Mouse (Mus musculus) embryo, embryonic 10 days (tissue): ENCODE data around the gene Dennd1a.

Source experiments
- DNase-seq: peaks from one replicate; pipeline ENCODE4 v3.0.0-alpha.2; 2015; ENCODE audit warnings: low spot score

Gene Dennd1a

GRCm38 (mm10) chr2:38045286-38045685 lies 241.9 kb downstream of the Dennd1a start:
- no peak for DNase-seq

GRCm38 (mm10) chr2:38040845-38041244 lies 246.3 kb downstream of the Dennd1a start:
- DNase-seq = peak; percentile 58

- no peak for DNase-seq
Observed at GRCm38 (mm10) chr2:38039621-38040020, 247.6 kb downstream of the Dennd1a start.

GRCm38 (mm10) chr2:38028317-38028716 lies 258.9 kb downstream of the Dennd1a start:
- DNase-seq = no peak

GRCm38 (mm10) chr2:38025615-38026014 lies 261.6 kb downstream of the Dennd1a start:
- peak; percentile 7 for DNase-seq

- no peak for DNase-seq
Observed at GRCm38 (mm10) chr2:38023741-38024130, 263.5 kb downstream of the Dennd1a start.

- no peak for DNase-seq
Observed at GRCm38 (mm10) chr2:38023054-38023740, 264.0 kb downstream of the Dennd1a start.

- no peak for DNase-seq
Observed at GRCm38 (mm10) chr2:38021166-38021565, 266.0 kb downstream of the Dennd1a start.

- no peak for DNase-seq
Observed at GRCm38 (mm10) chr2:38014702-38015101, 272.5 kb downstream of the Dennd1a start.

- DNase-seq = peak; percentile 7
Observed at GRCm38 (mm10) chr2:38013839-38014365, 273.3 kb downstream of the Dennd1a start.

GRCm38 (mm10) chr2:38007238-38007637 lies 280.0 kb downstream of the Dennd1a start:
- no peak for DNase-seq

GRCm38 (mm10) chr2:38003183-38003680 lies 284.0 kb downstream of the Dennd1a start:
- DNase-seq = no peak

- DNase-seq = no peak
Observed at GRCm38 (mm10) chr2:38001004-38001403, 286.2 kb downstream of the Dennd1a start.

GRCm38 (mm10) chr2:37997966-37998365 lies 289.2 kb downstream of the Dennd1a start:
- DNase-seq = no peak

- no peak for DNase-seq
Observed at GRCm38 (mm10) chr2:37989091-37989490, 298.1 kb downstream of the Dennd1a start.

GRCm38 (mm10) chr2:37988301-37988700 lies 298.9 kb downstream of the Dennd1a start:
- no peak for DNase-seq

GRCm38 (mm10) chr2:37985690-37986222 lies 301.4 kb downstream of the Dennd1a start:
- peak; percentile 65 for DNase-seq

GRCm38 (mm10) chr2:37982714-37983113 lies 304.5 kb downstream of the Dennd1a start:
- no peak for DNase-seq

- no peak for DNase-seq
Observed at GRCm38 (mm10) chr2:37981562-37982403, 305.4 kb downstream of the Dennd1a start.

GRCm38 (mm10) chr2:37974201-37974600 lies 313.0 kb downstream of the Dennd1a start:
- peak; percentile 52 for DNase-seq

GRCm38 (mm10) chr2:37972621-37973020 lies 314.6 kb downstream of the Dennd1a start:
- peak; percentile 61 for DNase-seq

GRCm38 (mm10) chr2:37971726-37972125 lies 315.5 kb downstream of the Dennd1a start:
- DNase-seq = no peak
